Mouse (Mus musculus) left cerebral cortex, adult 8-10 months (tissue): ENCODE measurements at regions not wholly inside any gene's neighbourhood (a gene's known extent, or its start where the extent isn't known, plus 50 kb on each side); places are given as distances from the start of the nearest gene placed in this dataset.

ENCODE experiments used
- microRNA-seq, 2 experiments: library from miRNA; unstranded; fragments of <30 nt; microRNA quantifications; one replicate each; pipeline ENCODE4 v1.2.0; 2022

Small RNA genes lying in the stretch of these regions (microRNA-seq; reads per million reads assigned to microRNA genes)
- gene Mir30a, result 4,746 to 6,675 reads per million in 2 experiments
- gene Mir30c-2, result 175 to 400 reads per million in 2 experiments
